Mouse (Mus musculus): ENCODE data around the gene Efcab6.

DNA sequence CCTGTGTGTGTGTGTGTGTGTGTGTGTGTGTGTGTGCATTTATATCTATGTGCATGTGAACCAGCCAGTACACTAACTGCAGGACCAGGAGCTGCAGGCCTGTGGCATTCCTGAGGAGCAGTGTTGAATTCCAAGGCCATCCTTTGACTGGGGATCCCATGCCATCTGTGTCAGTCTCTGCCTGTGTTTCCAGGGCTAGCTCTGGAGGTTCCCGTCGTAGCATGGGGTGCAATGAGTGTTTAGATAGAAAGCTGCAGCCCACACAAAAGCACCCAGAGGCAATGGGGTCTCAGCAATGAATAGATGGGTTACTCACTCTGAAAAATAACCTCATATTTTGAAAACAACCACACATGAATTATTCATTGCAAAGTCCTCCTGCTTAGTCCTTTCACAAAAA lies 126.7 kb downstream of the Efcab6 start:
- TF ChIP-seq CTCF (IDR thresholded peaks at IDR 0.05; ENCODE audit: insufficient read depth, low read length) (no peak), POLR2A (IDR thresholded peaks at IDR 0.05; ENCODE audit: borderline replicate concordance, extremely low read depth, low read depth, low read length) (no peak)
